Mouse (Mus musculus) heart, adult 10 weeks (tissue): ENCODE results near the gene Ifi202b. TPM values are rescaled to one million over a fixed set of nuclear protein-coding genes. Genes with fewer than 3 reads are reported as not detected.

Experiments used
- polyA plus RNA-seq: library from polyadenylated mRNA; stranded (reverse); fragments of 350-450 nt; fragmentation: Illumina TruSeq; extraction: RNeasy Lipid Tissue Mini Kit (QIAGEN cat#74804); gene quantifications from one replicate; pipeline ENCODE4 v1.2.3, GENCODE M21; 2014; ENCODE audit warnings: low read depth, low replicate concordance

Ifi202b gene
- polyA plus RNA-seq = not detected

GRCm38 (mm10) chr1:173982694-173983305 is at the start of gene Ifi202b:
TSS of gene Ifi202b (minus strand) at chr1:173982744.

DNA sequence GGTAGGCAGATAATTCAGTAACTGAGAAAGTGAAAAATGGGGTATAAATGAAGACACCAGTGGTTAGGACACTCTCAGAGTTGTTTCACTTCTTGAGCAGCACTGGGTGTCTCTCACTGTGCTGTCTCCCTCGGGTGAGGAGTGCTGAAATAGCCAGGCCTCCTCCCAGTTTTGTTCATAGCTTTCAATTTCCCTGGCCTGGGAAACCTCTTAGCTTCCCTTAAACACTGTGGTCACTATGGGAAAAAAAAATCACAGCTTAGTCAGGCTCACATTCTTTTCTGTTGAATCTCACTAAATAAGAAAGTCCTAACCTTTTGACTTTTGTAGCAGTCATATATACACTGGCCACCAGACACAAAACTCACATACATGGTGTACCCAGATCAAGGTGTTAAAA is 49.2 kb upstream of the Ifi202b start, which contains the start of gene Ifi205:
Gene Ifi205, minus strand, starts transcription at position 113 of the 400 bp plus-strand sequence.

DNA sequence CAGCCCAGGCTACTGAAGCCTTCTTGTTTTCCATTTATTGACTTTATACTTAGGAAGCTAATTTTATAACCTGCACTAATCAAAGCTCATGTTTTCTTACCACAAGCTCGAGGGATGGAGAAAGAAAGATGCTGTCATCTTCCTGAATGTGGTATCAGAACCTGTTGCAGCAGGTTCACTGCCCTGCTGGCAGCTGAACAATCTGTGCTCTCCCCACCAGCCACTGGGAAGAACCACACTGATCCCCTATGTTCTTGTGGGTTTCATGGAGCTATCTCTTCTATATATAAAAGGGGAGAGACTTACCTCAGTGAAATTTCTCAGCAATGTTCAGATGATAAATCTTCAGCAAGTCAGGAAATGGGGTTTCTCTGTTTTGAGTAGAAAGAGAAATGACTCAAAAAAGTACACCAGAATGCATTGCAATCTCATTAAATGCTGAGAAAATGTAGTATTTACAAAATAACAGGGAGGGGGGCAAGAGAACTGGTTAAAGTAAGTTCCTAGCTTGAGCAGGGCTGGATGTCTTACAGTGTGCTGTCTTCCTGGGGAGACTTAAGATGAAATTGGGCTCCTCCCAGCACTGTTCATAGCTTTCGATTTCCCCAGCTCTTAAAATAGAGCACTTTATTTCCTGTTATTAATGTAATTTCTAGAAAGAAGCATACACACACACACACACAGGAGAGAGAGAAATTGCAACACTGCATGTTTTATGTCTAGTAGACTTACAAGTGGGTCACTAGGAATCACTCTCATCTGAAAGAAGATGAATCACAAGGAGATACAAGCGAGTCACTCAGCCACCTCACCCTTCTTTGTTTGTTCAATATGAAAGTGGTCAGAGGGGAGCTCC is 40.4 kb downstream of the Ifi202b start, which contains the start of the genes Mndal and Ifi203:
Gene Mndal, minus strand, starts transcription at position 568 of the 856 bp plus-strand sequence.
Gene Ifi203, minus strand, starts transcription at position 749 of the 856 bp plus-strand sequence.

Other genes with a start within 250 kb of the Ifi202b start
- 6.6 TPM for gene Ifi207, start 241.0 kb downstream of the Ifi202b start, polyA plus RNA-seq
- 4.3 TPM for gene Ifi204, start 215.8 kb downstream of the Ifi202b start, polyA plus RNA-seq
- gene Ifi211, start 69.7 kb downstream of the Ifi202b start, polyA plus RNA-seq = 4.5 TPM
- gene Mndal, start 40.3 kb downstream of the Ifi202b start, polyA plus RNA-seq = 38.8 TPM
- 27.9 TPM for gene Ifi203, start 40.1 kb downstream of the Ifi202b start, polyA plus RNA-seq
- 8.1 TPM for gene Ifi205, start 49.1 kb upstream of the Ifi202b start, polyA plus RNA-seq
- not detected for gene Olfr433, start 58.0 kb upstream of the Ifi202b start, polyA plus RNA-seq
- not detected for gene Olfr432, start 66.5 kb upstream of the Ifi202b start, polyA plus RNA-seq
- gene Olfr430, start 83.9 kb upstream of the Ifi202b start, polyA plus RNA-seq = not detected
- gene Olfr429, start 101.6 kb upstream of the Ifi202b start, polyA plus RNA-seq = not detected
- not detected for gene Olfr427, start 114.1 kb upstream of the Ifi202b start, polyA plus RNA-seq
- not detected for gene Olfr231, start 138.4 kb upstream of the Ifi202b start, polyA plus RNA-seq
- not detected for gene Olfr424, start 148.8 kb upstream of the Ifi202b start, polyA plus RNA-seq
- gene Olfr420, start 172.9 kb upstream of the Ifi202b start, polyA plus RNA-seq = not detected
- 9.6 TPM for gene Spta1, start 190.0 kb upstream of the Ifi202b start, polyA plus RNA-seq